Mouse (Mus musculus) heart, postnatal 25 days (tissue): Measurements from ENCODE around the gene Sfxn2. TPM values are rescaled to one million over a fixed set of nuclear protein-coding genes. Genes with fewer than 3 reads are reported as not detected.

Experiments
- DNase-seq: peaks from one replicate; pipeline ENCODE4 v3.0.0; 2022; ENCODE audit warnings: low spot score
- intact Hi-C: fragments of 180-260 bp; cut with DNase I; formaldehyde crosslinking; loops from one replicate; pipeline ENCODE4 v1.15.1; 2025
- total RNA-seq, 2 experiments: library from RNA; stranded (reverse); gene quantifications; 2 replicates each; pipeline ENCODE4 v1.2.3; 2021

The Sfxn2 gene
- total RNA-seq, 2 experiments from 2014 or later, result 3.1 to 4.2 TPM

DNA sequence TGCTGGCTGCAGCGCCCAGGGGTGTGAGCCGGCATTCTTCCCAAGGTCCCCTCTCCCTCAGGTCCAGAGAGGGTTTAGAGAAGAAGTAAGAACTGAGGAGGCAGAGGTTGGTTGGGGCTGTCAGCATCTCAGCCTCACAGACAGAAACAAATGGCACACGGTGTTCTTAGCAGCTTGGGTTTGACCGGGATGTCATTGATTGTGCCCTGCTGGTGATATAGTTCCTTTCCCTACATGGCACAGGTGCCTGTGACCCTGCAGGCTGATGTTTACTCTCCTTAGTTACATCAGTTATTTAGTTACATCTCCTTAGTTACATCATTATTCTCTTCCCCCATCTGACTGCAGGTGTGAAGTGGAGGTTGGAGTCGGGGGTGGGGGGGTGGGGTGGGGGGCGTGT, 18.4 kb downstream of the Sfxn2 start:
- intact Hi-C loops, result no loop called here
- DNase-seq, result no peak

DNA sequence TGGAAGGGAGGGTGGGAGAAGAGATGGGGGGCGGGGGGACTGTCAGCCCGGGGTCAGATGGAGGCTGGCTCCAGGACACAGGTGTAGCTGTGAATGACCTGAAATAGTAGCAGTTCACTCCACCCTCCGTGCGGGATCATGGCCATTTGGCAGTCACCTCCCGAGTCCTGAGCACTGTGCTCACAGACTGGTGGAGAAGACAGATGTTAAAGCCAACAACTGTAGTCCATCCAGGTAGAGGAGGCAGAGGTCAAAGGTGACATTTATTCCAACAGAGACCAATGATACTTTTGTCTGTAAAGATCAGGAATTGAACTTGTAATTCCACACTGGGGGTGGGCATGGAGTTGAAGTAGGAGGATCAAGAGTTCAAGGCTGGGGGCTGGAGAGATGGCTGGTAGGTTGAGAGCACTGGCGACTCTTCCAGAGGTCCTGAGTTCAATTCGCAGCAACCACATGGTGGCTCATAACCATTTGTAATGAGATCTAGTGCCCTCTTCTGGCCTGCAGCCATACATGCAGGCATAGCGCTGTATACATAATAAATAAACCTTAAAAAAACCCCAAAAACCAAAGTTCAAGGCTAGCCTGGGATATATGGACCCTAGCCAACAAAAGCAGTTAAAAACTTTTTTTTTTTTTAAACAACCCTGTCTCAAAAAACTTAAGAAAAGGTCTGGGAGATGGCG, 19.7 kb downstream of the Sfxn2 start:
- intact Hi-C loops, result no loop called here
- no peak for DNase-seq

DNA sequence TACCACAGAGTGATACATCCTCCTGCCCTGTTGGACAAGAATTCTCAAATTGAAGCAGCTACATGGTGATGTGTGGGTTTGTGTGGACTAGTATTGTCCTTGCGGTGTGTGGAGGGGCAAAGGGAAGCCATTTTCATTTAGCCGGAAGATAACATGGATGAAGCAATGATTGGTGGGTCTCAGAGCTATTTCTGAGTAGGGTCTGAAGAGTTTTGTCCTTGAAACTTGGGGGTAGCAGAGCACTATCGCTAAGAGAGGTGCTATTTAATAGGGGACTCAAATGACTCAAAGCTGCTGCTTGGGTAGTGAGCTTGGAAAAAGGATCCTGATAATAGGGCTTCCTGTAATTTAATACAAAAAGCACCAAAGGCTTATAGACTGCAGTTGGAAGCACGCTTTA, 25.0 kb downstream of the Sfxn2 start:
- no peak for DNase-seq
- intact Hi-C loops, result no loop called here

DNA sequence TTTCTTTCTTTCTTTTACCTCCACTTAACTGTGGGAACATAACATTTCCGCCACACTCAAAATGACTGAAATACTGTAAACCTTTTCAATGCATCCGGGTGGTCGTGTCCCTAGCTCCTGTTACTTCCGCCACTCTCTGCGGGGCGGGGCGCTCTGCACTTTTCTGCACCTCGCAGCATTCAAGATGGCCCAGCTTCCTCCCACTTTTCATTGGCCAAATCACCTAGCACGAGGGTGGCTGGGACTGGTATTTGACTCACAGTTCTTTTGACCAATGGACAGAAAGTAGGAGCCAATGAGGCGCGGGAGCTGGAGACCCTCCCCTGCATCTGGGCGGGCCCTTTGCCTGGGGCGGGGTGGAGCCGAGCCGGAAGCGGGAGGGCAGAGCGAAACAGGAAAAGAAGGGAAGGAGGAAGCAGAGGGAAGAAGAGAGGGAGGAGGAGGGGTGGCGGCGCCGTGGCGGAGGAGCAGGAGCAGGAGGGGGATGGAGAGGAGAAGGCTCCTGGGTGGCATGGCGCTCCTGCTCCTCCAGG, 25.6 kb downstream of the Sfxn2 start, which contains the start of gene Wbp1l:
Wbp1l (plus strand) TSS at position 365 of the 533 bp plus-strand sequence.
- intact Hi-C loops, result no loop called here
- peak; percentile 98 for DNase-seq

DNA sequence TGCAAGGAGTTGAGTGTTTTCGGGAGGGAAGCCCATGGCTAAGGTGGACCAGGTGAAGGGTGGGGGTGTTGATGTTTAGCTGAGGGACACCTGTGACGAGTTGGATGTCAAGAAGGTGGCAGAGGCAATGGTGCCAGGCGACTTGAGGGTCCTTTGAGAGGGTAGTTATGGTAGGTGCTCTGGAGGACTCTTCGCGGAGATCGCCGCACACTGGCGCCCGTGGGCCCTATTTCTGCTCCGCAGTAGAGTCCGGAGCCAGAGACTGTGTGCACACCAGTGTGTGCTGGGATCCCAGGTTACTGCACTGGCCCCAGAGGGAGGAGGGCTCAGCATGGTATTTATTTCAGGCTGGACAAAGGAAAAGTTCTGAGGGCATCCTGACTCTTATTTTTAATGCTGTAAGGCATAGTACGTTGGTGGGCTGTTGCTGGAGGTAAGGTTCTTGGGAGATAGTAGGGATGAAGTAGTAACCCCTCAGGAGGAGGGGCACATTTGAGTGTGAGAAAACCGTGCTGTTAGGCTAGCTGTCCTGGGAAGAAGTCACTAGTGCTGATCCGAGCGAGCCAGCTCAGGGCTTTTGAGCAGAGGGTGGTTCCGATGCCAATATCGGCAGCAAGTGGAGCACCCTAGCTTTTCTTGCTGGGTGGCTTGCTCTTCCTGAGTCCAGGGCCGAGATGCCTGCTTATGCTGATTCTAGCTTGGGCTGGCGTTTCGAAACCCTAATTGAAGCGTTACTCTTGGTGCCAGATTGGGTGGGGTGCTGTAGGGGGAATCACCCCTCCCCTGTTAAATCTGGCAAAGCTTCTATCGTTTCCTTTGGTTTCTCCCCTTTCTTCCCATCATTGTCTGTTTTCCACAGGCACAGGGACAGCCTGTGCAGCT, 26.5 kb downstream of the Sfxn2 start:
- intact Hi-C loops, result no loop called here

DNA sequence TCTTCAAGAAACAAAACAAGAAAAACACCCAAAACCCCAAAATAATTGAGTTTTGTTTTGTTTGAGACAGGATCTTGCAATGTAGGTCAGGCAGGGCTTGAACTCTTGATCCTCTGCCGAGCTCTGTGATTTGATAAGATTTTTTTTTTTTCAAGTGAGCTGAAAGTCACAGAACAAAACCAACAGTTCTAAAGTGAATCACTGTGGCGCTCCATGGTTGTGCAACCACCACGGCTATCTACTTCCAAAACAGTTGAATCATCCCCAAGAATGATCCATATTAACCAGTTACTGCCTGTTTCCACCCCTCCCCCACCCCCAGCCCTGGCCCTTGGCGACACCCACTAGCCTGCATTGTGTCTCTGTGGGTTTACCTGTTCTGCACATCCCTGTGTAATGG, 27.2 kb downstream of the Sfxn2 start:
- intact Hi-C loops, result no loop called here
- DNase-seq, result no peak

More for the DNA sequence above, 26.5 kb downstream of the Sfxn2 start:
- no peak for DNase-seq

DNA sequence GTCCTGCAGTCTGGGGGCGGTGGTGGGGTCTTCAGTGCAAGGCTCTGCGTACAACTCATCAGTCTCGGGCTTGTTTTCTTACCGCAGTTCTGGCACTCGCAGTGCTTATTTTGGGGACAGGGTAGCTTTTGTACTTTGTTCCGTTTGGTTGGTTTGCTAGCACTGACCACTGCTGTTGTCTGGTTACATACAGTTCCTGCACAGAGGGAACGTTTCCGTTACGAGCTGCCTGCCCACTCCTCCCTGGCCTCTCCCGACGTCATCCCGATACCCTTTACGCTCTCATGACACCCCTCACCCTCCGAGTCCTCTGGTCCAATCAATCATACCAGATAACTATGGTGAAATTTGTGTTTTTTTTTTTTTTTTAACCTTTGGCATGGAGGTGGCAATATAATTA, 28.3 kb downstream of the Sfxn2 start:
- DNase-seq, result no peak
- intact Hi-C loops, result no loop called here

DNA sequence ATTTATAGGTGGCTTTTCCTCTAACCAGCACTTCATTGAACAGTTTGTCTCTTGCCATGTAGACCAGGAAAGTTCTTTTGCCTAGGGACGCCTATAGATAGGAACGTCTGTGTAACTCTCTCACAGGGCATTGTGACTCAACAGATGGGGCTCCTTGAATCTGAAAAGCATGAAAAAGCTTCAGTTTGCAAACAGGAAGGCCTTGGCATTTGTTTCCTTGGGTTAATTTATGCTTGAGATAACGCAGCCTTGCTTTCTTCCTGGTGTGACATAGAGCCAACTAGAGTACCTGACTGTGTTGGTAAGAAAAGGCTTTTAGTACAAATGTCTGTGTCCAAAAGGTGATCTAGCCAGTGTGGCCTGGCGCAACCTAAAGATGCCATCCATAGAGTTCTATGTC, 29.2 kb downstream of the Sfxn2 start:
- no peak for DNase-seq
- intact Hi-C loops, result no loop called here

DNA sequence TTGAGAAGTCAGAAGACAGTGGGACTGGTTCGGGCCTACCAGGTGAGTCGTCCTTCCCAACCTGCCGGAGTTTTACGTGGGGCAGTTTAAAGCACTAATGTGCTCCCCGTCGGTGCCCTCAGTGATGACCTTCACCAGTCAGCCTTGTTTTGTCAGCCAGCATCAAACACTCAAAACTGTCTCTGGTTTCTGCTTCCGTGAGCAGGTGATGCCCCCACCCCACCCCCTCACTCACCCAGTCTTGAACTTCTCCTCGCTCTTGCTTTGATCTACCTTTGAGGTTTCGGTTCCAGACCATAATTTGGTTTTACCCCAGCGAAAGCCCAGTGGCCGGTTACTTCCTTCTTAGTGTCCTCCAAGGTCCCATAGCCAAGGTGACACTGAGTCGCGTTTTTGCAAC, 33.6 kb downstream of the Sfxn2 start:
- DNase-seq, result no peak
- intact Hi-C loops, result loop anchor here (2.0 kb wide), 1 partner anchor 42 kb away; no protein-coding TSS in a partner anchor

DNA sequence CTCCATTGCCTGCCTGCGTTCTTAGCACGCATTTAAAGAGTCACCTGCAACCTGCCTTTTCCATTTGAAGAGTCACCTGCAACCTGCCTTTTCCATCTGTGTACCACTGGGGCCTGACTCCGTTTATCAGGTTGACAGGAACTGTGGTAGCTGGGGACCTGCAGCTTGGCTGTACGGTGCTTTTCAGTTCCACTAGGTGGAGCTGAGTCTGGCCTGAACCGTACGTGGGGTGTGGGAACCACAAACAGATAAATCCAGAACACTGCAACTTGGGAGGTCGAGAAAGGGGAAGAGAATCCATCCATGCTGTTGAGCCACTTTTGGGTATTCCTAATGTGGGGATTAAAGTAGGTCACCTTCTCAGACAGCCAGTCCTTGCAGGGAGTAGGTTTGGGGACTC, 34.3 kb downstream of the Sfxn2 start:
- DNase-seq, result no peak
- intact Hi-C loops, result loop anchor here (2.0 kb wide), 1 partner anchor 41 kb away; no protein-coding TSS in a partner anchor

DNA sequence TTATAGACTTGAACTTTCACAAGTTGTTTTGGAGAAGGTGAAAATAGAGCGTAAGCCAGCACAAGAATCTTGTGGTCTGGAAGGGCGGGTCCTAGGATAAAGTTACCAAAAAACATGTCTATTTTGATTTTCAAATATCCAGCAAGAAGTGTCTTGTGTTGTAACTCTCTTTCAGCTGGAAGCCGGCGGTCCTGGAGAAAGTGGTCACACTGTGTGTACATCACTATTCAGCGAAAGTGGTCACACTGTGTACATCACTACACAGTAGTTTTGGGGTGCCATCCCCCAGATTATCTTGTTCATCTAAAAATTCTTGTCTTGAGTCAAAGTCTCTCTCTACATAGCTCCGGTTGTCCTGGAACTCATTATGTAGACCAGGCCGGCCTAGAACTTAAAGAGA, 35.0 kb downstream of the Sfxn2 start:
- intact Hi-C loops, result no loop called here
- DNase-seq, result no peak

DNA sequence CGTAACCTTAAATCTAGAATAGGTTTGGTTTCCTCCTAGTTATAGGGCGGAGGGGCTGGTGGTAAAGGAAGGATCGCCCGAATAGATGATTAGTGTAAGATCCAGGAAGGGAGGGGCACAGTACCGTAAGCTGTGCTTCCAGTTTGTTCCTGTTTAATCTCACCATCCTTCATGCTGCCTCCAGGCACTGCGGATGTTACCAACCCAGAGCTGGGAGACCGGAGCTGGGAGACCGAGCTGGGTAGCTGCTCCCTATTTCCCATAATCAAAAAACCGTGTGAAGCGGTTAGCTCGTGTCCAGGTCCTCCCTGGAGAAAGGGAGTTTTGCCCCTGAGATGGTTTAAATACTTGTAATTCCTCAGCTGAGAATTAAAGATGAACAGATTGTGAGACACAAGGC, 43.2 kb downstream of the Sfxn2 start:
- intact Hi-C loops, result no loop called here
- DNase-seq, result no peak

DNA sequence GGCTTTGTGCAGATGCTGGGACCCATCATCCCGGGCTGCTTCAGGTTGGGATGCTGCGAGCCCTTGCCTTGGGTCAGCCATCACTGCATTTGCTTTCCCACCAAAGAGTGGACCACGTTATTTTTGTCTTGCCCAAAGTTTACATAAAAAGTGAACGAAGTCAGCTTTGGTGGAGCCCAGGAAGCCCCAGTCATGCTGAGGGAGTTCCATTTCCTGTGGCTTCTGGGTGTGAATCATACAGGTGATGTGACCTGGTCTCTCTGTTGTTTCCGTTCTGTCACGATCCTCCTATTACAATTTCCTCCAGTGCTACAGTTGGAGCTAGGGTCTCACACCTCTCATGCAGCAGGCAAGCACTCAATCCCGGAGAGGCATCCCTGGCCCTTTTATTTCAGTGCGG, 44.2 kb downstream of the Sfxn2 start:
- intact Hi-C loops, result no loop called here
- DNase-seq, result no peak

DNA sequence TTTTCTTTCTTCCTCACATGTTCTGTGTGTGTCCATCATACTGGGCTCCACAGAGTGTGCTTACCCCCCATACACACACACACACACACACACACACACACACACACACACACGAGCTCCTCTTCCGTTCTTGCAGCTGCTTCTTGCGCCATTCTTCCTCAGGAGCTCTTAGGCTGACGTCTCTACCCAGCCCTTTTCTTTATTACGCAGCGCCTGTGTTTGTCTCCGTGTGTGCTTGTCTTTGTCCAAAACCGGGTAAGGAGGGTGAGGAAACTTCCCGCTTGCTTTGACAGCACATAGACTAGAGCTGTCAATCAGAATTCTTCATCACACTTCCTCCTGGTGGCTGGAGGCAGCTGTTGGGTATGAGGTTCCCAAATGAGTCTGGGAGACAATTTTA, 45.2 kb downstream of the Sfxn2 start:
- intact Hi-C loops, result no loop called here
- no peak for DNase-seq

DNA sequence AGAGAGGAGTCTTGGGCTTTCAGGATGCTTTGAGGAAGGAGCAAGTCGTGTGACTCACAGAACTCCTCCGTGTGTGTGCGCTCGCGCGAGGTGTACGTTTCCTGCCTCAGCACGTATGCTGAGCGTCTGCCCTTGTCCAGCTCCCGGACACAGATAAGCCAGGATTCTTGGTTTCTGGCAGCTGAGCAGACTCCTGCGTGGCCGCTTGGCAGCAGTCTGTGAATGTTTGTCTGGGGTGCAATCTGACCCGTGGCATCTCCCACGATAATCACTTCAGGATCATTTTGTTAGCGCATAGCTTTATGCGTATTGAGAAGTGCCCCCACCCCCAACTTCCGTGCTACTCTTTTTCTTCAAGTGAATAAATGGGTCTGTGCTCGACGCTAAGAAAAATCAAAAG, 45.8 kb downstream of the Sfxn2 start:
- intact Hi-C loops, result no loop called here
- no peak for DNase-seq

DNA sequence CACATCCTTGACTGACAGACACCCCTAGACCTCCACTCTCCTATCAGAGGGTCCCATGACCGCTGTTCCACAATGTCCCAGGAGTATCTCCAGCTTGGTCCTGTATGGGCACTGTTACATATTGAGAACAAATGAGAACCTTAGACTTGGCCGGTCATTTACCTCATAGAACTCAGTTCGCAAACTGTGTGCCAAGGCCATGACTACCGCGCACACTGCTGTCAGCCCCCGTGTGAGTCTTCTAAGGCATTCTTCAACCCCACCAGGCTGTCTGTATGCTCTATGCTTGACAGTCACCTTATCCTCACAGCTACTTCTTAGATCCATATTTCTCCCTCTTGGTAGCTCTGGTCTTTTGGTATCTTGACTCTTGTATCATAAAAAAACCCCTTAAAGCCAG, 46.4 kb downstream of the Sfxn2 start:
- intact Hi-C loops, result no loop called here
- no peak for DNase-seq

DNA sequence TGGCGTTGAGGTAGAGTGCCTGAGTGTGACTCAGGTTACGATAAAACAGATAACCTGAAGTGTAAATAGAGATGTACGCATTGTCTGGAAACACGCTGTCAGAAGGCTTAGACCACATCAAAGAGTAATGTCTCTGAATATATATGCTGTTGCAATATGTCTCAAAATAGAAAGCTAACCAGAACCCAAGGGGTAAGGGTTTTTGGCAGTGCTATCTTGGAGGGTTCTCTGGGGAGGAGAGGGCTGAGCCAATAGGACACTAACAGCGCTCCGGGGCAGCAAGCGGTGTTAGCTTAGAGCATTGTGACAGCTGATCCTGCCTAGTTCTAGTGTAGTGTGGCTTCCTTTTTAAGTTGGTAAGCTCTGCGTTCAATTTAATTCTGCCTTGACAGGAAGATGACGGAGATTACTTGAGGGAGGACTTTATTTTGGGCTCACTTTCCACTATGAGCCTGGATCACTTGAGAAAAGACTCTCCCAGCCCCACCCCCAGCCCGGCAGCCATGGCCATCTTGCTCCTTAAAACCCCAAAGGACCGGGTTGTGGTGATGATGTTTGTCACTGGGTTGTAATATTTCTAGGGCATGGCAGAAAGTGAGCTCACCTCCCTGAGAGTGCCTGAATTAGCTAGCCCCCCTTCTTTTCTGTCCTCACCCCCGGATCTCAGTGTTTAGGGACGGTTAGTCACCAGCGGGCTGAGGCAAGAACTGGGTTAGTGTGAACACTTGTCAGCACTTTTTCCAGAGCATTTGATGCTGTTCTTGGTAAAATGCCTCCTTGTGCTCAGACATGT, 47.0 kb downstream of the Sfxn2 start:
- intact Hi-C loops, result no loop called here
- DNase-seq, result no peak

DNA sequence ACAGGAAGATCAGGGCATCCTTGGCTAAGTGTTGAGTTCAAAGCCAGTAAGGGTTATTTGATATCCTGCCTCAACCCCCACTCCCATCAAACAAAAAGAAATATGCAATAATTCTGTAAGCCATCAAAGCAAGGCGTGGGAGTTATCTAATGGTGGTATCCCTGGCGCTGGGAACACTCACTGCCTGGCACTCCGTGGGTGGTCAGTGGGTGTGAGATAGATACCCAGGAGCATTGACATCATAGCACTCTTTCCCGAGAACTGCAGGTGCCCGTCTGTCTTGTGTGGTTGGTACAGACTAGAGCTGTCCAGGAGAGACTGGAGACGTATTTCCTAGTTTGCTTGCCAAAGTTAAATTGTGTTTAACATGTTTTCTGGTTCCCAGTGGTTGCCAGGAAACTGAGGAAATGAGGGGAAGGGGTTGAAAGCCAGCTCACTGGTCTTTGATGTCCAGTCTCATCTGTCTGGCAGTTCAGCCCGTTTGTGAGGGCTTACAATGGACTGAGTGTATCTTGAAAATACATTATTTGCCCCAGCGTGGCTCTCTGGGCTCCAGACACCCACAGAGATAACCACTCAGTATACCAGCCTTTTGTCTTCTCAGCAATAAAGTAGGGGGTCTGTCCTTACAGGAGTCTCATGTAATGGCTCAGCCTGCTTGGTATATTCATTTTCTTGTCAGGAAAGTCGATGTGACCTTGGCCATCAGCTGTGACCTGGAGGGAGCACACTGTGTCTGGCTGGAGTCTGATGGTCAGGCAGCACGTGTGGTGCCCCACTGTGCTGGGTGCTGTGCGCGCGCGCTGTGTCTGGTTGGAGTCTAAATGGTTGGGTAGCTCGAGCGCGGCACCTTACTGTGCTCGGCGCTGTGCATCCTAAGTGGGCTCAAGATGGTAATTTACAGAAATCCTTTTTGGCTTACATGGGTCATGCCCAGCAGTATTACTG, 48.3 kb downstream of the Sfxn2 start:
- no peak for DNase-seq
- intact Hi-C loops, result no loop called here

DNA sequence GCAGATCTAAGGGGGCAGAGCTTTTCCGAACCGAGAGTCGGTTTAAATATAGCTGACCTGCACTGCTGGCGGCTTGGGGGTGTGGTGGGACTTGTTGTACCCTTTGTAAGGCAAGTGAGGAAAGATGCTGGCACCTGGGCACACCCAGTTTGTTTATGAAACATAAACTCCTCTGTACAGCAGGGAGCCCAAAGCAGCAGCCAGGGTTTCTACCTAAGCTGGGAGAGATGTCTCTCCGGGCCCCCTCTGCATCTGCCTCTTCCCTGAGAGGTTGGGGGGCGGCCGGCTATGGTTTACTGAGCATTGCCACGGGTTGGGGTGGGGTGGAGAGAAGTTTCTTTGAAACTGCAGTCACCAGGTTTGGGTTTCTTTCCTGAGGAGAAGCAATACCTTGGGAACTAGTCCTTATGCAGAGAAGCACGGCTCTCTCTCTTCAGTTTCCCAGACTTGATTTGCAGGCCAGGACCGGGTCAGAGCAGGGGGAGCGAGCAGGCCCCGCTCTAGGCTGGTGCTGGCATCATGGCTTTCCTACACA, 49.6 kb downstream of the Sfxn2 start:
- intact Hi-C loops, result no loop called here
- no peak for DNase-seq
